Mouse (Mus musculus): ENCODE results near the gene Cdk2ap2. TPM values are rescaled to one million over a fixed set of nuclear protein-coding genes. Genes with fewer than 3 reads are reported as not detected.
"Not testable (repeated sequence)": the region's sequence is repeated elsewhere in the genome, so short reads cannot be mapped to it uniquely, and the experiment has no call there.

Gene Cdk2ap2
- polyA plus RNA-seq, 3 experiments from 2014 or later: 329 to 406 (median 406) TPM

GRCm38 (mm10) chr19:4068242-4068641 lies 28.7 kb upstream of the Cdk2ap2 start:
- not testable (repeated sequence) for ATAC-seq

- ATAC-seq: no peak
Observed at GRCm38 (mm10) chr19:4068717-4069410, 28.1 kb upstream of the Cdk2ap2 start.

GRCm38 (mm10) chr19:4070311-4070710 lies 26.7 kb upstream of the Cdk2ap2 start:
- no peak for ATAC-seq

- no peak for ATAC-seq
Observed at GRCm38 (mm10) chr19:4070756-4071155, 26.2 kb upstream of the Cdk2ap2 start.

GRCm38 (mm10) chr19:4071406-4071805 lies 25.6 kb upstream of the Cdk2ap2 start:
- no peak for ATAC-seq

GRCm38 (mm10) chr19:4072706-4073424 lies 24.1 kb upstream of the Cdk2ap2 start:
- no peak for ATAC-seq

- no peak for ATAC-seq
Observed at GRCm38 (mm10) chr19:4075531-4075930, 21.5 kb upstream of the Cdk2ap2 start.

GRCm38 (mm10) chr19:4079594-4079993 lies 17.4 kb upstream of the Cdk2ap2 start:
- ATAC-seq: no peak

- ATAC-seq: peak; percentile 61
Observed at GRCm38 (mm10) chr19:4080511-4081009, 16.4 kb upstream of the Cdk2ap2 start.

- no peak for ATAC-seq
Observed at GRCm38 (mm10) chr19:4081394-4081793, 15.6 kb upstream of the Cdk2ap2 start, which contains the start of gene Cabp2. Cabp2 (plus strand) TSS chr19:4081578.

- ATAC-seq: no peak
Observed at GRCm38 (mm10) chr19:4082219-4082965, 14.6 kb upstream of the Cdk2ap2 start.

- no peak for ATAC-seq
Observed at GRCm38 (mm10) chr19:4083316-4083715, 13.7 kb upstream of the Cdk2ap2 start.

GRCm38 (mm10) chr19:4083826-4084225 lies 13.2 kb upstream of the Cdk2ap2 start:
- ATAC-seq: no peak

- no peak for ATAC-seq
Observed at GRCm38 (mm10) chr19:4084984-4085383, 12.0 kb upstream of the Cdk2ap2 start.

- ATAC-seq: no peak
Observed at GRCm38 (mm10) chr19:4086156-4086555, 10.8 kb upstream of the Cdk2ap2 start.

- ATAC-seq: no peak
Observed at GRCm38 (mm10) chr19:4087090-4087489, 9.9 kb upstream of the Cdk2ap2 start.

- no peak for ATAC-seq
Observed at GRCm38 (mm10) chr19:4088146-4088545, 8.8 kb upstream of the Cdk2ap2 start.

- ATAC-seq: no peak
Observed at GRCm38 (mm10) chr19:4089128-4089527, 7.9 kb upstream of the Cdk2ap2 start.

GRCm38 (mm10) chr19:4090446-4090845 lies 6.5 kb upstream of the Cdk2ap2 start:
- ATAC-seq: no peak

- no peak for ATAC-seq
Observed at GRCm38 (mm10) chr19:4091383-4091782, 5.6 kb upstream of the Cdk2ap2 start.

GRCm38 (mm10) chr19:4092750-4093149 lies 4.2 kb upstream of the Cdk2ap2 start:
- ATAC-seq: no peak

GRCm38 (mm10) chr19:4093772-4094171 lies 3.2 kb upstream of the Cdk2ap2 start:
- ATAC-seq: peak; percentile 66

- ATAC-seq: no peak
Observed at GRCm38 (mm10) chr19:4094348-4094747, 2.6 kb upstream of the Cdk2ap2 start.
